Mouse (Mus musculus) liver, adult 2 months (tissue): Measurements from ENCODE around the gene Rsu1.

ENCODE experiments used
- CTCF ChIP-seq: fragments of 200-500 bp; IDR thresholded peaks from 2 replicates; pipeline ENCODE4 v1.5.1; 2011; ENCODE audit warnings: low read depth, low read length, control low read depth
- POLR2A ChIP-seq: fragments of 200-500 bp; IDR thresholded peaks from 2 replicates; pipeline ENCODE4 v1.6.1; 2011; ENCODE audit warnings: low read length, control low read depth; ENCODE audit not compliant: insufficient read depth; ENCODE audit errors: extremely low read depth

- TF ChIP-seq CTCF (no peak), POLR2A (no peak)
Observed at GRCm38 (mm10) chr2:13240711-13241110, 30.5 kb downstream of the Rsu1 start.
